Mouse (Mus musculus) testis, postnatal 14 days (tissue): Measurements from ENCODE around the gene Gpr61.

Experiments
- DNase-seq: peaks from one replicate; pipeline ENCODE4 v3.0.0; 2021; ENCODE audit warnings: low spot score

The Gpr61 gene

DNA sequence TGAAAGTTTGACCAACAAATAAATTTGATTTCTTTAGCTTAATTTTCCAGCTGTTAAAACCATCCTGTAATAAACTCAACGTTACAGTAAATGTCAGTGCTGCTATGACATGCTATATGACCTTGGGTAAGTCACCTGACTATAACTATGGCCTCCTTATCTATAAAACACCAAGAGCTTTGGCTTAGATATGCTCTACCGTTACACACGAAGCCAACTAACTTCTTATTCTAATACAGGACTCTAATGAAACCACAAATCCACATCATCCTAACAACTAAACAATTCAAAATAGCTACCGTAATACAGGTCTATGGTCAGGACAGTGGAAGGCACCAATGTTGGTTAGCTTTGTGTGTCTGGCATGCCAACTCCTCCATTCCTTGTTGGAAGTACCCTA, 24.9 kb downstream of the Gpr61 start:
- DNase-seq = no peak

- DNase-seq = no peak
These were observed 25.3 kb downstream of the Gpr61 start for GRCm38 (mm10) chr3:108129367-108129766.

DNA sequence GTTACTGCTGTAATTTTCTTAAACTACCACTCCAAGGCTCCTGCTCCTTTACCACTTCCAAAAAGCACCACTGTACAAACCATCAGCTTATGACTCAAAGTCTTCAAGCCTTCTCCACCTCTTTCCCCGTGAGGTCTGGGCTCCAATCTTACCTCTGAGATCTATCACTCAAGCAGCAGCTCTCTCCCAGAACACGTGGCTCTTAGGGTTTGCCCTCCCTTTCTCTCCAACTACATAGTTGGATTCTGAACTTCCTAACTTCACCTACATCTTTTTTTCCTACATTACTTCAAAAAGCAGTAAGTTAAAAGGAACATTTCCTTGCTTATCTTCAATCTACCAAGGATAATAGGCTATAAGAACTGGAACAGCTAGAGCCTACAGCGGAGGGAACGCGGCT, 26.2 kb downstream of the Gpr61 start:
- no peak for DNase-seq

DNA sequence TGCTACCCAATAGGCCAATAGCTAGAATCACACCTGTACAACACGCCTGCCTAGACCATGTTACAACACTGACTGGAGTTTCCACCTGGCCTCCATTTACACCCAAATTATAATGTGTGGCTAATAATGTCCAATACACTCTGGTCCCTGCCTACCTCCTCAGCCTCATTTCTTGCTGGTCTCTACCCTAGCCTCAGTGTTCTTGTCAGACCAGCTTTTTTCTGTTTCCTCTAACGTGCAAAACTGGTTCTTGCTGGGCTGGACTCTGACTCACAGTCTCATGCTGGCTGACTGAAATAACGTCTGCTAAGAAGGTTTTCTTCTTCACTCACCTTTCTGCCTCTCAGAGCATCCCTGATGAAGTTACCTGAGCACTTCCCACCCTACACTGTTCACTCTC, 28.4 kb downstream of the Gpr61 start:
- DNase-seq = no peak

DNA sequence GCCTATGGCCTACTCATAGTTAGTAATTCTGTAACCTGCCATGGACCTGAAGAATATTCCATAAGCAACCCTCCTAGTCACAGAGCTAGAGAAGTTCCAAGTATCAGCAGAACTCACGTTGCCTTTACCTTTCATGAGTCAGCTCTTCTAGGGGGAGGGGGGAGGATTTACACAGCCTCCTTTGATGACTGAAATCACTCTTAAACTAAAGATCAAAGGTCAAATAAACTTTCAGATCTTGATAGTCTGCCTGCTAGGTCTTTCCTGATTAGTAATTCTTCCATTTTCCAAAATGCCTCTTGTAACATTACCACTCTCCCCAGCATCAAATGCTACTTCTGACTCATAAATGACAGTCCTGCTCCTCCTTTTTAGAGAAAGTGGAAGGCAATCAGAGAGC, 30.6 kb downstream of the Gpr61 start:
- no peak for DNase-seq

- no peak for DNase-seq
These were observed 31.4 kb downstream of the Gpr61 start for GRCm38 (mm10) chr3:108123242-108123641.

- no peak for DNase-seq
These were observed 33.6 kb downstream of the Gpr61 start for GRCm38 (mm10) chr3:108121101-108121500.

- DNase-seq = no peak
These were observed 37.2 kb downstream of the Gpr61 start for GRCm38 (mm10) chr3:108117465-108117864.

- DNase-seq = no peak
These were observed 40.9 kb downstream of the Gpr61 start for GRCm38 (mm10) chr3:108113591-108114289.

DNA sequence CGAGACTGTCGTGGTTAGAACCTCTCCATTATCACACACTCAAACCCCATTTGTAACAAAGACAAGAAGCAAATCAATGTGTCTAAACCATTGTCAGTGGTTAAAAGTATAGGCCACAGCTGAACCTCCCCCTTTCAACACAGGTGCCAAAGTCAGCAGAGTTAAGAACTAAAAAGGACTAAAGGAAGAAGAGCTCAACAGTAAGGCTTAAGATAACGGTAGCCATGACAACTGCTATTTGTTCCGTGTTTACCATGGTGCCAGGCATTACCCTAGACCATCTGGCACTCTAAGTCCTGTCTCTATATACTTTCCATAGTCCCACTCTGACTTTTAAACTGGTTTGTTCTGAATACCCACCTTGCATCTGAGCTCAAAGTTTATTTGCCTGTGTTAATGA, 42.0 kb downstream of the Gpr61 start:
- DNase-seq = no peak

DNA sequence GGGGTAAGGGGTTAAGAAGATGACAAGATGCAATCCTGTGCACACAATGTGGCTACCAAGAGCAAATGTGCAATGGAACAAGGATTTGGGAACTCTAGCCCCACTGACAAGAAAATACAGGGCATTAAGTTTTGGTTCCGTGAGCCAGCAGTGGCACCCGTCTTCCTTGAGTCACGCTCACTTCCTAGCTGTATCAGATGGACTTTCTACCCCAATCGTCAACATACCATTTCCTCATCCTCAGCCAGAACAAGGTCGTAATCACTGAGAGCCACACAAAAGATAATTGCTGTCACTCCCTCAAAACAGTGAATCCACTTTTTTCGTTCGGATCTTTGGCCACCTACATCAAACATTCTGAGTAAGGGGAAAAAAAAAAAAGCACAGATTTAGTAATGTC, 42.4 kb downstream of the Gpr61 start:
- DNase-seq = no peak

- no peak for DNase-seq
These were observed 43.4 kb downstream of the Gpr61 start for GRCm38 (mm10) chr3:108111320-108111719.

- DNase-seq = no peak
These were observed 49.4 kb downstream of the Gpr61 start for GRCm38 (mm10) chr3:108105281-108105680.

DNA sequence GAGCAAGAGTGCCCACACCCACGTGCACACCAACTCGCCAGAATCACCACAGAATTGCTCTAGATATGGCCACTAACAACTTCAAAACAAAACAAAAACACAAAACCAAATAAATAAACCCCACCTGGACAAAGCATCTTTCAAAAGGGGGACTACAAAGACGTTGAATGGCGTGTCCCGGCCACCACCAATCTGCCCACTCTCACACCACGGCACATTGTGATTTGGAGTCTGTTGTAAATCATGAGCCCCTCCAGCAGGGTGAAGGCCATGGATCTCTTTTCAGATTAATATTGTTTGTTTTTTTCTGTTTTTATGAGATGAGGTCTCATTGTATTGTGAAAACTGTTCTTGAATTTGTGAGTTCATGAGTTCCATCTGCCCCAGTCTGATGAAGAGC, 52.6 kb downstream of the Gpr61 start:
- DNase-seq = no peak

DNA sequence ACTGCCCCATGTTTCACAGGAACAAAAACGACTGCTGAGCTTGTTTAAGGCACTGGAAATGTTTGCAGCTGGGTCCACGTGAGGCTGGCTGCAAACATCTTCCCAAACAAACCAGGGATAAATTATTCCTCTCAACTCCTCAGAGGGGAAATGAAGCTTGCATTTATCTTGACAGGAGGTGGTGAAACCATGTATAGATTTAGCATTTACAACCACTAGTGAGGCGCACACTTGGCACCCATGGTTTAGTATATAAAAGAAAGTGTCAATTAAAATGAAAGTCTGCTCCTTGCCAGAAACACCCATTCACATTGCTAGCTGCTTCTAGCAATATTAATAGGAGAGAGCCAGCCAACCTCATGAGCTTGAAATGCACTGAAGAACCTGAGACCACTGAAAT, 53.1 kb downstream of the Gpr61 start:
- no peak for DNase-seq
